Mouse (Mus musculus) adrenal gland, adult 8-10 months (tissue): Measurements from ENCODE around the gene Ndufa12. TPM values are rescaled to one million over a fixed set of nuclear protein-coding genes. Genes with fewer than 3 reads are reported as not detected.
A peak's percentile ranks its signal among the peaks of the same experiment; 100 is the strongest.

ENCODE experiments used
- DNase-seq: peaks from one replicate; pipeline ENCODE4 v3.0.0; 2022
- total RNA-seq, 4 experiments: library from RNA; stranded (reverse); gene quantifications; 2 replicates each; pipeline ENCODE4 v1.2.4; 2022

The Ndufa12 gene
- 100 to 1,000 TPM; 224 to 278 (median 248) TPM for total RNA-seq

DNA sequence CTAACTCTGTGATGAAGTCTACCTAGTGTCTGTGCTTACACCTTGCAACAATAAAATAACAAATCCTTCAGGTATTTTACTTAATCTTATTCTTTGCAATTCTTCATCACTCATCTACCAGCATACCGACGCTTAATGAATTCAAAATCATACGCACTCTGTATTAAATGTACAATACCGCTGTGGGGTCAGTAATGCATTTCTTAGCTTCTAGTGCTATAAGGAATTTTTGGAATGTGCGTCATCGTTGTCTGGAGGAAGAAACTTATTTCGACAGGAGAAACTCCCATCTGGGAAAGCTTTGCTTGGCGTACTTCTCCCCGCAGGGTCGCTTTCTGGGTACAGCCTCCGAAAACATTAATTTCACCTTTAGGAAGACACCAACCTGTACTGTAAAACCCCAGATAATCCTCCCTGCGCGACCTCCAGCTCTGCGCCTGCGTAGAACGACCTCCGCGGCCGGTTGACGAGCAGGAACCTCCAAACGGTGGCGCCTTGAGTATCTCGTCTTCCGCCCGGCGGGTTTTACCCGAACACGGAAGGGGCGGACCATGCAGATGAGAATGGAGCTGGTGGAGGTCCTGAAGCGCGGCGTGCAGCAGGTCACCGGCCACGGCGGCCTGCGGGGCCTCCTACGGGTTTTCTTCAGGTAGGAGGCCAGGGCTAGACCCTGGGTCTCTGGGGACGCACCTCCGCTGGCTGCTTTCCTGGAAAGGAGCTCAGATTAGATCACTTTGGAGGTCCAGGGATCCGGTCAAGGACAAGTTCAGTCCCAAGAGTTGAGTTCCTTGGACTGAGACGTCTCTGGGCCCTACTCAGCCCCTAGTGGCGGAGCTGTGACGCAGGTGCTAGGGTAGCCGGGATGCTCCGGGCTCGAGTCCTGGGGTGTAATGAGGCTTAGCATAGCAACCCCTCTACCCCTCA is at the start of gene Ndufa12:
TSS of gene Ndufa12 (plus strand) at position 239 of the 924 bp plus-strand sequence.
- DNase-seq = peak; percentile 92

DNA sequence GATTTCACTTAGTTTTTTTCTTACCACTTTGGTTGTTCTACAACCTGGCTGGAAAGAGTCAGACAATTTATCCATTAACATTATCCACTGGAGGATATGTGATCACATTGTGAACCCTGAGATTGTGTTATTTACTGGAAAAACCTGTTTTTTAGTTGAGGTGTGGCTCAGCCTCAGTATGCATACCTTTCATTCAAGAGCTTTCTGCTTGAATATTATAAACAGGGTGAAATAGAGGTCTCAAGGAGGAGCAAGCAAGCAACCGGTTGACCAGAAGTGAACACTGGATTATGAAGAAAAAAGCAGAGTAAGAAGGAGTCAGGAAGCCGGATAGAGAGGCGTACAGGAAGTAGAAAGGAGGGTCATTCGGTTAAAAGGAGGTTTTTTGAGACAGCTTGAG is 47.0 kb upstream of the Ndufa12 start:
- no peak for DNase-seq

DNA sequence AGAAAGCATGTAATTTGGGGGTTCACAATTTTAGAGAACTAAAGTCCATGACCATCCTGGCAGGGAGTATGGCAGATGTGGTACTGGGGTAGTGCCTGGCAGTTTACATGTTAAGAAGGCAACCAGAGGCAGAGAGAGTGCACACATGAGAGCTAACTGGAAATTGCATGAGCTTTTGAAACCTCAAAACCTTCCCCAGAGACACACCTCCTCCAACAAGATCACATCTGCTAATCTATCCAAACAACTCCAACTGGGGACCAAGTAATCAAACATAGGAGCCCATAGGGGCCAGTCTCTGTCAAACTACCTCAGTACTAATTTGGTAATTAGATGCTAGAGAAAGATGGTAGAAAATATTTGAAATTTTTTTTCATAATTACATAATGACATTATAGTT is 44.7 kb upstream of the Ndufa12 start:
- no peak for DNase-seq

DNA sequence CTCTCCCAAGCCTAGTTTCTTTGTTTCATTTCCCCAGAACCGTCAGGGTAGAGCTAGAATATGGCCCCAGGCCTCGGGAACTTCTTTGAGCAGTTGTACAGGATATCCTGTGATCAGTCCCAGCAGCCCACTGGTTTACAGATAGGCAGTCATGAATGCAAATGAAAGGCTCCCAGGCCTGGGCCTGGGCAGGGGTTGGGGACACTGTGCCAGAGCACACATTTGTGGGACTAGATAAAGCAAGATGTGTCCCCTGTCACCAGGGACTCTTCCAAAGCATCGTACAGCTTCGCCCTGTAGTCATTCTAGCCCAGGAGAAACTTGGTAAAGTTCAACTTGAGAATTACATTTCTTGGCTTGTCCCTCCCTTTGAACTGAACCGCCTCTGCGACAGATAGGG is 39.6 kb upstream of the Ndufa12 start:
- no peak for DNase-seq

DNA sequence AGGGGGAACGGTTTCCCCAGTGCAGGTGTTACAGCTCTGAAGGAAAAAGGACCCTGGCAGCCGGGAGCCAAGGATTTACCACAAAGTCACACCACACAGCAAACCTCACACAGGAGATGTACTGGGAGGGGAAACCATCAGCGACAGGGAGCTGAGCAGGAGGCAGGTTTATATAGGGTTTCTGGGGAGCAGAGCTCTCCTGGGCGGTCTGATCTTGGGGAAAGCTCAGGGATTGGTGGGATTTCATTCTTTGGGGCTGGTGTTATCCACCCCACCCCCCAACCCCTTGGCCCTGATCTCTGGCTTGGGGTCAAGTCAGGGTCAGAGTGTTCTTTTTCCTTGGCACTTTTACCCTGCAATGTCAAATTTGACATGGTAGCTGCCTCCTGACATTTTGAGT is 39.1 kb upstream of the Ndufa12 start:
- no peak for DNase-seq

DNA sequence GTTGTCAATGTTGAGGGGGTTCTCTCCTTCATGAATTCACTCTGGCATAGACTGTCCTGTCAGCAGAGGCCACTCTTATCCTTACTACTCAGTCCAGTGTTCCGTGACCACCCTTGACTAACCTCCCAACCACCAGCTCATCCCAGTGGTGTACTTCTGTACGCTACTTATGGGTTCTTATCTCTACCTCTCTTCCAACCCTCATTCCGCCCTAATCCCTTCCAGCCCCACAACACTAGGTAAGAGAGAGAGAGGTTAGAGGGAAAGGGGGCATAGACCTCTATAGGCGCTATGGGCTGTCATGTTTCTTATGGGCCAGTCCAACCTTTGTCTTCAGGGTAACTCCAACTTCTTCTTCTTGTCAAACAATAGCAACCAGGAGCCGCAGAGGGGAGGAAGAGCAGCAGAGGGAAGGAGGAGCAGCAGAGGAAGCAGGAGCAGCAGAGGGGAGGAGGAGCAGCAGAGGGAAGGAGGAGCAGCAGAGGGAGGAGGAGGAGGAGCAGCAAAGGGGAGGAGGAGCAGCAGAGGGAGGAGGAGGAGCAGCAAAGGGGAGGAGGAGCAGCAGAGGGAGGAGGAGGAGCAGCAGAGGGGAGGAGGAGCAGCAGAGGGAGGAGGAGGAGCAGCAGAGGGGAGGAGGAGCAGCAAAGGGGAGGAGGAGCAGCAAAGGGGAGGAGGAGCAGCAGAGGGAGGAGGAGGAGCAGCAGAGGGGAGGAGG is 37.3 kb upstream of the Ndufa12 start:
- no peak for DNase-seq

DNA sequence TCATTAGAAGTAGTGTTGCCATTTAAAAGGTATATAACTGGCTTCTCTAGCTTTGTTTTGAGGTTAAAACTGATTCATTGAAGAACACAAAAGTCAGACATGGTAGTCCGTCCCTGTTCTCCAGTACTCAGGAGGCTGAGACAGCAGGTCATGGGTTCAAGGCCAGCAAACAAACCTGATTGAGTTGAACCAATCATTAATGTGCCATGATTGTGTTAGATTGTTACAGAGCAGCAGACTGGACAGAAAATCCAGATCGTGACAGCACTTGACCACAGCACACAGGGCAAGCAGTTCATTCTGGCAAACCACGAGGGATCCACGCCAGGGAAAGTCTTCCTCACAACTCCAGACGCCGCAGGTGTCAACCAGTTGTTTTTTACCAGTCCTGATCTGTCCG is 36.5 kb upstream of the Ndufa12 start:
- no peak for DNase-seq

DNA sequence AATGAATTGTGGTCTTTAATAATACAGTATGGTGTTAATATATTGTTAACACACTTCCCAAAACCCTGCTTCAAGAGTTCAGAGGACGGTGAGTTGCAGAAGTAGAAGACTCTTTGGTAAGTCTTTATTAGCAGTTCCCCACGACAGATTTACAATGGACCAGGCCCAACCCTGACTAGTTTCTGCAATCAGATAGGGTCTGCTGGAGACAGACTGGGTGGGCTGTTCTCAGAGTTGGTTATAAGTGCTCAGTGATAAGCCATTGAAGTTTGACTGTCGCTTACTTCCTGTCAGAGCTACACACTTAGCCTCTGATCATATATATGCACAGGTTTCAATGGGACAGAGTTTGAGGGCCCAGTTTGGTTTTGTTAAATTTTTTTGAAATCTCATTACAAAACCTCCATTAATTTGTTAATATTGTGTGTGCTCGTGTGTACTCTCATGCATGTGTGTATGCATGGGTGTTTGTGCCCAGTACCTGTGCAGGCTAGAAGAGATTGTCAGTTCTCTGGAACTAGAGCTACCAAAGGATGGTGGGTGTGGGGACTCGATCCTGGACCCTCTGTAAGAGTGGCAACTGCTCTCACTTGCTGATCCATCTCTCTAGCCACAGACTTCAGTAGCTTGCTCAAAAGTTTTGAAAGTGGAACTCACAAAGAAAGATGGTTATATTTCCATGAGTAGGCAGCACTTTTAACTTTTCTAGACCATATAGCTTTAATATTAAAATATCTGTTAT is 34.2 kb upstream of the Ndufa12 start:
- DNase-seq = no peak

DNA sequence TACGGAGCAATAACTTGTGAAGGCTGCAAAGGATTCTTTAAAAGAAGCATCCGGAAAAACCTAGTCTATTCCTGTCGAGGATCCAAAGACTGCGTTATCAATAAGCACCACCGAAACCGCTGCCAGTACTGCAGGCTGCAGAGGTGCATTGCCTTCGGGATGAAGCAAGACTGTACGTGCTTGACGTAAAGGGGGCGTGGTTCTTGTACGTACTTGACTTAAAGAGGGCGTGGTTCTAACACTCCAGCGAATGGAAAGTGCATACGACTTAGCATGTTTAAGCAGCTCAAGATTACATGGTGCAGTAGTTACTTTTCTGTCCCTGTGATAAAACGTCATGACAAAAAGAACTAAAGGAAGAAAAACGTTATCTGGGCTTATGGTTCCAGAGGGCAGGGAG is 33.1 kb upstream of the Ndufa12 start:
- no peak for DNase-seq

DNA sequence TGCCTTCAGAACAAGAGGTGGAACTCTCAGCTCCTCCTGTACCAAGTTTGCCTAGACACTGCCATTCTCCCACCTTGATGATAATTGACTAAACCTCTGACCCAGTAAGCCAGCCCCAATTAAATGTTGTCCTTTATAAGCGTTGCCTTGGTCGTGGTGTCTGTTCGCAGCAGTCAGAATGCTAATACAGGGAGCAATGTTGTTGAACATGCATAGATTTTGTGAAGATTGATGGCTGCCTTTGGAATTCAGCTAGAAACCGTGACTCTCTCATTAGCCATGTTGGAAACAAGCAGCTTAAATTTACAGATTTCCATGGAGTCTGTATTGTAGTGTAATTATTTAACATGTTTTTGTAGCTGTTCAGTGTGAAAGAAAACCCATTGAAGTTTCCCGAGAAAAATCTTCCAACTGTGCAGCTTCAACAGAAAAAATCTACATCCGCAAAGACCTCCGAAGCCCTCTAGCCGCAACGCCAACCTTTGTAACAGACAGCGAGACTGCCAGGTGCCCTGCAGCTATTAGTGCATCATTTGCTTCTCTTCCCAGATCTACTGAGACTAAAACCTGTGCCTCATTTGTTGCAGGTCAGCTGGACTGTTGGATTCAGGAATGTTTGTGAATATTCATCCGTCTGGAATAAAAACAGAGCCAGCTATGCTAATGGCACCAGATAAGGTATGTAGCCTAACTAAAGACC is 31.3 kb upstream of the Ndufa12 start:
- DNase-seq = no peak

DNA sequence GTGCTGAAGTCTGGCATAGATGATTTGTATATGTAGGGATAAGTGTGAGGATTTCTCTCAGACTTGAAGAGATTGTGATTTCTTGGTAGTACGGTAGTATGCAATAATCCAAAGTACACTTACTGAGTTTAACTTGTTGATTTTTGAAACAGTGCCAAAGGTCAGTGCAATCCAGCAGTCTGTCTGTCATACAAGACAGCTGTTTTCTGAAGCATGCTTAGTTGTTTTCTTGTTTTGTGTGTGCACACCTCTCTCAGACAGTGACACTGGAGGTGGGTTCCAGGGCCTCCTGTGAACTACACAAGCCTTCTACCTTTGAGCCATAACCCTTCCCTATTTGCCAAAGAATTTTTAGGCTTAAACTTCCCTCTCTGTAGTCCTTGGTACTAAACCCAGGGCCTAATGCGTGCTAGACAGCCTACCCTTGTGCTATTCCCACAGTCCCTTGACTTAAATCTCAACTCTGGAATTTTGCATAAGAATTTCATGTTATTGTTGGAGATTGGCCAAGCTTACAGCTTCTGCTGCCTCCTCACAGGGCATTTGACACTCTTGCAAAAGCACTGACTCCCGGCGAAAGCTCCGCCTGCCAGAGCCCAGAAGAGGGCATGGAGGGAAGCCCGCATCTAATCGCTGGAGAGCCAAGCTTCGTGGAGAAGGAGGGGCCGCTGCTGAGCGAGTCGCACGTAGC is 26.9 kb upstream of the Ndufa12 start:
- DNase-seq = no peak

DNA sequence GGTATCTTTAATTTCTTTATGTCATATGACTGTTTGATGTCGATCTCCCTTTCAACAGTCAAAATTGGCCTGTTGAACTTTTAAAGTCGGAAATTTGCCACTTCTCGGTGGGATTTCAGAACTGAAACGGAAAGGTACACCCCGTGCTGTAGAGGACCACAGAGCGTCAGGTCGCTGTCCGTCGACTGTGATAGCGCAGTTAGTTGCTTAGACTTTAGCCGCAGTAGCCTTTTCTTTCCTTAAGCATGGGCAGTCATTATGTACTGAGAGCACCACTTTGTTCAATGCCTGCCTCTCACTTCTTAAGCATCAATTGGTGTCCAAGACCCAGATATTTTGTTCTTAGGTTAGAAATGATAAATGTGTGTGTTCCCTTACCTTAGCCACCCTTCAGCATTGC is 26.4 kb upstream of the Ndufa12 start:
- no peak for DNase-seq

DNA sequence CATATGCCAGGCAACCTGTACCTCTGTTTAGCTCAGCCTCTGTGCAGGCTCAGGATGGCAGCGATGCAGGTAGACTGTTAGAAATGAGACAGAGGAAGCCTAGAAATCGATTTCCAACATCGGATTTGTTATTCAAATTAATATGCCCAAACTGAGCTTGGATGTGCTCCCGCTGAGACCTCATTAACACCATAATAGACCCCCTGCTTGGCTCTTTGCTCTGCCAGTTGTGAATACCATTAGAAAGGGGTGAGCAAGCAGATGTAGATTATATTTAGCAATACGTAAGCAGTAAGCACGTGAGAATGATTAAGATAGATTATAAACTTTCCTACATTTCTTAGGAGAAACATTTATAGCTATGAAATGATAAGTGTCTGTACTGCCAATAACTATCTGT is 25.8 kb upstream of the Ndufa12 start:
- DNase-seq = no peak

DNA sequence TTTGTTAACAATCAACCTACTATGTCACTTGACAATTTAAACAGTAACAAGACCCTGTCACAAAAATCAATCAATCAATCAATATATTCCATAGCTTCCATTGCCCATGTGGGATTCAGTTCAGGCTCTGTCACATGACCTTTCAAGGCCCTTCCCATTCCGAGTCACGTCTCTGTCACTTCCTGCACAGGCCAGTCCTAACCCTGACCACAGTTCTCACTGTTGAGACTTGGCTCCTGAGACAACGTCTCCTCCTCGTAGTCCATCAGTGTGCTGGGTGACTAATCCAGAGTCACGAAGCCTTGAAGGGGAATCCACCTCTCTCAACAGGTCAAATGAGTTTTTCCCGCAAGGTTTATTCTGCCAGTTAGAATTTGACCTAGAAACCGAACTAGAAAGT is 23.9 kb upstream of the Ndufa12 start:
- DNase-seq = peak; percentile 48

DNA sequence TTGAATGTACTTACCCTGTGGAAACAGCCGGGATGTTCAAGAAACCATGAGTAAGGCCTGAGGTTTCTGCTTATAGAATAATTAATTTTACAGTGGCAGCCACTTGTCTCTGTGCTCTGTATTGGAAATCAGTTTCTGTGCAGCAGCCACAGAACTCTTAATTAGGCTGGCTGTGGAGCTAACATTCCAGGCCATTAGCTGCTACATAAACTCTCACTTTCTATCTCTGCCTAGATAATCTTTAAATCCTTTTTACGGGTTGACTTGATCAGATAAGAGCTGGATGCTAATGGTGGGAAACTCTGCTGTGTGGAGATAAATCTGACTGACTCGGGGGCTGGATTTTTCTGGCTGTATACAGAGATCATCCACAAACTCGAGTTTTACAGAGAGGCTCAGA is 15.3 kb upstream of the Ndufa12 start:
- no peak for DNase-seq

DNA sequence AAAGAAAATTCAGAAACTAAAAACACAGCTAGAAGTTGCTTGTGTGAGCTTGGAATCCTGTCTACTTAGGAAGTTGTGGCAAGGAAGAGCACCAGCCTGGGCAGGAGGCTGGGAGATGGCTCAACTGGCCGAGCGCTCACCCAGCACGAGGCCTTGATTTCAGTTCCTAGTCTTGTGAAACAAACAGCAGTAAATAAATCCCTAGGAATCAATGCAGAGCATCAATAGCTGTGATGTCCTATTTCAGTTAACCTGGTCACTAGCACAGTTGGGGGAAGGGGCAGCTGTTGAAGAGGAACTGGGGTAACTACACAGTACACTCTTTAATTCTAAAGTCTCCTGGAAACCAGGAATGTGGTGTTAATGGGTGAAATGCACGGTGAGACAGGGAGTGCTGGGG is 6.5 kb downstream of the Ndufa12 start:
- DNase-seq = no peak

DNA sequence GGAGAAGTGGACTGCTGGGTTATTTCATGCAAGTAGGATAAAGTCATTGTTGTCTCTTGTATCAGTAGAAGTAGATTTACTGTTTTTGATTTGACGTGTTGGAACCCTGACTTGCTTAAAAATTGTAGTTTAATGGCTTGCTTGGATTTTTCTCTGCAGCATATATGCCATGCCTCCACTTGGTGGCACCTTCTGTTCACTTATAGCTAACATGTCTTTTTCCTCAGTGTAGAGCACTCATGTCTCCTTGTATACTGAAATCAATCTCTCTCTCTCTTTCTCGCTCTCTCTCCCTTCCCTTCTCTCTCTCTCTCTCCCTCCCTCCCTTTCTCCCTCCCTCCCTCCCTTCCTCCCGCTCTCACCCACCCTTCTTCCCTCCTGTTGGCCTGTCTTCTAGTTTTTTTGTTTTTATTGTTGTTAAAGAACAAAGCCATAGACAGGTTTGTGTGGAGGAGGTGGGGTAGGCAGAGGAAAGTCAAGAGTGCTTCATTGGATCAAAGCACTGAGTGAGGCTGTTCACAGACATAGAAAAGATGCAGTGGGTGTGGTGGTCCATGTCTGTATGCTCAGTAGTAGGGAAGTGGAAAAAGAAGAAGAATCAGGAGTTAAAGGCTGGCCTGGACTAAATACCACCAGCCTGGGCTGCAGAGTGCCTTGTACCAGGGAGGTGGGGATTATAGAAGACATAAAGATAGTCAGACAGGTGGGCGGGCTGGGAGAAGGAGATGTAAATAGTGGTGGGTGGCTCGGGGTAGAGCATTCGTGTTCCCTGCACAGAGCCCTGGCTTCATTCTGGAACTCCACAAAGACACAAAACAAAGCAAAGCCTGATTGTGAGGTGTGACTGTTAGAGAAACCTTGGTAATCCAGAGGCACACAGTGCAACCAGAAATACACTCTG is 12.4 kb downstream of the Ndufa12 start:
- no peak for DNase-seq

DNA sequence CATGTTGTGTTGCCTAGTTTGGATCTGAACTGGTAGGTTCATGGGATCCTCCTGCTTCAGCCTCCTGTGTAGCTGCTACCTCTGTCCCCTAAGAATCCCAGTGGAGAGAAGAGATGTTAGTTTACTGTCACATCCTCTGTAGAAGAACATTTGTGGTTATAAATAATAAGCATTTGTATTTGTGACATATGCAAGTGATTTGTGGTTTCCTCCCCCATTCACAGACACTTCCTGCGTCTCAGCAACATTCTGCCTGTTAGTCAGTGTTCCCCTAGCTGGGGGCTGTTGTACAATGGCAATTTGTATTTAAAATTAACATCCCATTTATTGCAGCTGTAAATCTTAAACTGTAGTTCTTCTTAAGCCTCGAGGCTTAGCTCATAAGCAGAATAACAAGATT is 13.2 kb downstream of the Ndufa12 start:
- DNase-seq = no peak

DNA sequence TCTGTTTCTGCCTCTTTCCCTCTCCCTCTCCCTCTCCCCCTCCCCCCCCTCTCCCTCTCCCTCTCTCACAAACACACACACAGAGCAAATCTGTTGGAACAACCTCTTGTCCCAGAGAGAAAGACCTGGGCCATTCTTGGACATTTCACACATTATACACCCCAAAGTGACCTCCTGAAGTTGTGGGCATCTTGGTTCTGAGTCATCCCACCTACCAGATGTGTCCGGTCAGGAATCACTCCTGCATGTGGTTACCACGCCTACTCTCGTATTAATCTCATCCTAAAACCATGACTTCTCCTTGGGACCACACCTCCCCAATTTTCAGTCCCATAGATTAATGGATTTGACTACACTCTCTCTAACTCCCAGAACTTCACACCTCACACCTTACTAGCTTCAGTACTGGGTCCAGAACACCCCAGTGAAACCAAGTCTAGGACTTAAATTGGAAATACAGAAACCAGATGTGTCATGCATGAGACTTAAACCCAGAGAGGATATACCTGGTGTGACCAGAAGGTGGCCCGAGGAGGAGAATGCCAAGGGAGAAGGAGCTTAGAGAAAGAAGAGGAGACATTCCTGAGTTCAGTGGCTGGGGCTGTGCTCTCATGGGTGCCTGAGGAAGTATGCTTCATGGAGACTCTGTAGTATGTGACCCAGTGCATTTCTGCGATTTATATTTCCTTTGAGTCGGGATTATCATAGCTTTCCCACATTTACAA is 26.7 kb downstream of the Ndufa12 start:
- DNase-seq = no peak
